Mouse (Mus musculus) regulatory T cell (primary cell): ENCODE measurements around the gene Gprin1.

Experiments used
- in situ Hi-C: fragments of 300-600 bp; cut with MboI, MseI; formaldehyde crosslinking; loops from one replicate; pipeline ENCODE4 v1.15.1; 2025; ENCODE audit warnings: high pct_unique_total_duplicates

Gene Gprin1

GRCm38 (mm10) chr13:54760164-54760795, 10.6 kb upstream of the Gprin1 start:
- in situ Hi-C loops, result no loop called here

DNA sequence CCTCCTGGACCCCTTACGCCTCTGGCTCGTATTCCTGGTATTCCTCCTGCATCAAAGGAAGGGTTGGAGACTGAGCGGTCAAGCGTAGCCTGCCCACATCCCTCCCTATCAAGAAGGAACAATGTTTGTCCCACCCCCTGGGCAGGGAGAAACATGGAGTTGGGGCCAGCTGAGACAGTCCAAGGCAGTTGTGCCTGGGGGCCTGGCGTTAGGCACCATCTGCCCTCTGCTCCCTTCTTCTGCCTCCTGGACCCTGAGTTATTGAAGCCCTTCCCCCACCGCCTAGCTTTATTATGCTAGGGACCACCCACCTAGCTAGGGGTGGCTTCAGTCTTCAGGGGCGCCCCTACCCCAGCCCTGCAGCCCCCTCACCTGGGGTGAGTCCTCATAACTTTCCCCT, 9.8 kb upstream of the Gprin1 start:
- in situ Hi-C loops, result no loop called here

DNA sequence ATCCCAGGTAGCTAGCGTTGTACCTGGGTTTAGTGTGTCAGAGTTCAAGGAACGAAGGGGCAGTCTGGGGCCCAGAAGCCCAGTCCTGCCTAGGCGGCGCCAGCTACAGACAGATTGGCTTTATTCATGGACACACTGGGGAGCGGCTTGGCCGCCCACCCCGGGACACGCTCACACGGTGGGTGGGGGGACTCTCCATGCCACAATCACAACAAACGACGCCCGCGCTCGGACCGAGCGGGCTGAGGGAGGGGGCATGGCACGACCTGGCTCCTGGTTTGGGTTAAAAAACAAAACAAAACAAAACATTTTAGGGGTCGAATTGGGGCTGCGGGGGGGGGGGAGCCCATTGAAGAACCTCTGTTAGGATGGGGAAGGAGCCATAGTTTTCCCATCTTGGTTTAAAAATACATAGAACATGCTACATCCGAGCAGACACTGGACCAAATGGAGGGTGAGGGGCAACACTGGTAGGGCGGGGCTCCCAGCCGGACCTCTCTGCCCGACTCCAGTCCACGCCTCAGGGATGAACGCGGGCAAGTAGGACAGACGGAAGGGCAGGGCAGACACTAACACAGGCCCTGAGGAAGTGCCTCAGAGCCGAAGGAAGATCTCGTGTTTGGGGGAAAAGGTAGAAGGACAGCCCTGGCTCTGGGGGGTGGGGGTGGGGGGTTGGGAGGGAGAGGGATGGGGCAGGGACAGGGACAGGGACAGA, 9.2 kb upstream of the Gprin1 start:
- in situ Hi-C loops, result no loop called here

DNA sequence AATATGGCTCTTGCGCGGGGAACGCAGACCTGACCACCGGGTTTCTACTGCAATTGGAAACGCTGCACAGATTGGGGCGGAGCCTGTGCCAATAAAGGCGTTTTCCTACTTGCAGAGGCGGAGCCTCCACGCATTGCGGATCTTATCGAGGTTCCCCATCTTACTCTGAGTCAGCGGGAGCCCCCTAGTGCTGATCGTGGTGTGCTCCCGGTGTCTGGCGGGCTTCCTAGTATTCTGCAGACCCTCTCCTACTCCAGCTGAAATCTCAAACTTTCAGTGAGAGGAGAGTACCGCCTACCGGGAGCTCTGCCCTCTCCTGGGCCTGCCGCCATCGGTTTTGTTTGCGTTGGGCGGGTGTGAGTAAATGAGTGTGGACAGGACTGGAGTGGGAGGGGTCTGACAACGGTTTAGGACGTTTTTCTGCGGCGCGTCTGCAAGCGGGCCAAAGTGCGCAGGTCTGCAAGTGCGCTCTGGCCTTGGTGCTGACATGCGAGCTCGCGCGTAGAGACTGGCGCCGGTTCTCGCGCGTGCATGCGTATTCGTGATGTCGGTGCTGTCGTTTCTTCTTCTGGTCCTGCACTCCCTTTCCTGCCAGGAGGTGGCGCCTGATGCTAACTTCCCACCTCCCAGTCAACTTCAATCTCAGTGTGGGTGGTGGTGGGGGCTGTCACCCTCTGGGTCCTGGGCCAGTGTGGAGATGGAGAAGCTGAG, 8.5 kb upstream of the Gprin1 start:
- in situ Hi-C loops, result no loop called here

DNA sequence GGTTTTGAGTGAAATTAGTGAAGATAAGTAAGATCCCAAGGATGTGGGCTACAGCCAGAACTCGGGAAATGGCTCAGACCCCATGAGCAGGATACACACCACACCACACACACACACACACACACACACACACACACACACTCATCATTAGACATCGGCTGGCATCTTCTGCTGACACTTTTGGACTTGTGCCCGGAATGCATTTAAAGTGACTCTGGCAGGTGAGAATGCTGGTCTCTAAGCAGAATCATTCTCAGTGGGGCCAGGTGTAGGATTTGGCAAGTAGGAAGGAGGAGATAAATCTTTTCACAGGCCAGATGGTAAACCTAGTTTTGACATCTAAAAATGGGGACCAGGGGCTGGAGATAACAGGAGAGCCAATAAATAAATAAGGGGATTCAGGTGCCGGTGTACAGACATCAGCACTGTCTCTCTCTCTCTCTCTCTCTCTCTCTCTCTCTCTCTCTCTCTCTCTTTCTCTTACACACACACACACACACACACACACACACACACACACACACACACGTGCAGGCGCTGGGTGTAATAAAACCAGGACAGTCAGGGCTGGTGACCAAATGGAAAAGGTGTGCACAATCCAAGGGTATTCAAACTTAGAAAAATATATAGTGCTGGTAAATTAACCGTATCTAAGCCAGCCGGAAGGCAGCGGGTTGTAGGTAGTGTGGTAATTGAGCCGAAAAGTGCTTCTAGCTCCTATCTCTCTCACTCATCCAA, 7.6 kb upstream of the Gprin1 start:
- in situ Hi-C loops, result no loop called here

GRCm38 (mm10) chr13:54756156-54756712, 6.6 kb upstream of the Gprin1 start:
- in situ Hi-C loops, result no loop called here

GRCm38 (mm10) chr13:54755201-54755830, 5.6 kb upstream of the Gprin1 start:
- in situ Hi-C loops, result no loop called here

DNA sequence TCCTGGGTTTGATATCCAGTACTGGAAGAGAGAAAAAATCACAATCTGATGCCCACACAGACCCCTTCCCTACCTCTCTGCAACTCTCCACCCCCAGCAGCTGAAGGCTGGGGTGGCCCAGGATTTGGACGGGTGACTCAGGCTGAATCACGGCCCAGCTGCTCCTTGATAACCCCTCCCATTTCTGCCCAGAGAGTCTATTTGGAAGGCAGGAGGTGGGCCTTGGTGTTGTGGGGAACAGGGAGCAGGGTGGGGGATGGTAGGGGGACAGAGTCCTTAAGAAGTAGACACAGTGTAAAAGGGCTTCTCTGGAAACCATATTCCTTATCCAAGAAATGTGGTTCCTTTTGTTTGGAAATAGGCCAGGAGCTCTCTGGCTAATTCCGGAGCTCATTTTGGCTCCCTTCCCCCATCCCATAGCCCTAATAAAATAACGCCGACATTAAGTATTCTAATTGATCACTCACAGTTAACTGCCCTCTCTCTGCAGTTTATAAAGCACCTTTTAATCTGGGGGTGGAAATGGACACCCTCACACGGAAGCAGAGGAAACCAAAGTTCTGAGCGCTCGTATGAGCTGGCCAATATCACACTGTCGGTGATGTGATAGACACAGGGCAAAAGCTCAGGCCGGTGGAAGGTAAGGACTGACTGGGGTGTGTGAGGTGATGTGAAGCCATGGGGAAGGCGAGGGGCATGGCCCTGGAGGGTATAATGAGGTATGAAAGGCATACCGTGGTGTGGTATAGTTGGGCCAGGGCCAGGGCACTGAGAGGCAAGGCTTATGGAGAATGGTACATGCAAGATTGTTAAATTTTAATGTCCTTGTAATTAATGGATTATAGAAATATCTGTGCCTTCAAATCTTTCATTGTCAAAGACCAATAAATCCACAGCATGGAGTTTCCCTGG, 4.8 kb upstream of the Gprin1 start:
- in situ Hi-C loops, result no loop called here

DNA sequence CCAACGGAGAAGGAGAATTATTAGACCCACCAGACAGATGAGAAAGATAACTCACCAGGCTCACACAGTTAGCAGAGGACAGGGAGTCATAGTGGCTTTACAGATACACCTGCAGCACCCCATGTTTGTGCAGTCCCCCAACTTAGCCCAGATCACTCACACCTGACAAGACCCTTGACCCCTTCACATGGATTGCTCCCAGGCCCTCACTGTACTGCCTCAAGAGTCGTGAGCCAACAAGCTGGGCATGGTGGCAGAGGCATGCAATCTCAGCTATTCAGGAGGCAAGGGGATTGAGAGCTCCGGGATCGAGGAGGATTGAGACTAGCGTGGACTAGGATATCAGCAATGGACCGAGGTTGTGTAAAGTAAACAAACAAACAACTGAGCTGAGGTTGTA, 4.1 kb upstream of the Gprin1 start:
- in situ Hi-C loops, result no loop called here

- in situ Hi-C loops, result no loop called here
Observed at GRCm38 (mm10) chr13:54752656-54753055, 3.0 kb upstream of the Gprin1 start.

- in situ Hi-C loops, result no loop called here
Observed at GRCm38 (mm10) chr13:54750699-54751098, 1.0 kb upstream of the Gprin1 start.

GRCm38 (mm10) chr13:54749061-54749863, 412 bp downstream of the Gprin1 start:
- in situ Hi-C loops, result no loop called here

GRCm38 (mm10) chr13:54748721-54749060, 983 bp downstream of the Gprin1 start:
- in situ Hi-C loops, result no loop called here

DNA sequence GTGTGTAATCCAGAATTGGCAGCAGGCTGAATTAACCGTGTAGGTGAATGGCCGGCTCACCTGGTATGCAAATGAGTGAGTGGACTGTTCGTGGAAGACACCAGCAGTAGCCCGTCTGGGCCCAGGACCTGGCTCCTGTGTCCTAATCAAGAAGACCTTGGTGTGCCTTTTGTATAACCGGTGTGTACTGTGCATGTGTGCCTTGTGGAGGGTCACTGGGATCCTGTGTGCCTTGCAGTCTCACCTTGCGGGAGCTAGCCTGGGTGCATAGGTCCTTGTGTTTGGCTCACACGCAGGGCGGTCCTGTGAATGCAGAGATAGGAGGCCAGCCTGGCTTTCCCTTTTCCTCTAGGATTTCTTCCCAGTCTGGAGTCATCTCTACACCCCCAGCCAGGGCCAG, 1.5 kb downstream of the Gprin1 start:
- in situ Hi-C loops, result no loop called here

DNA sequence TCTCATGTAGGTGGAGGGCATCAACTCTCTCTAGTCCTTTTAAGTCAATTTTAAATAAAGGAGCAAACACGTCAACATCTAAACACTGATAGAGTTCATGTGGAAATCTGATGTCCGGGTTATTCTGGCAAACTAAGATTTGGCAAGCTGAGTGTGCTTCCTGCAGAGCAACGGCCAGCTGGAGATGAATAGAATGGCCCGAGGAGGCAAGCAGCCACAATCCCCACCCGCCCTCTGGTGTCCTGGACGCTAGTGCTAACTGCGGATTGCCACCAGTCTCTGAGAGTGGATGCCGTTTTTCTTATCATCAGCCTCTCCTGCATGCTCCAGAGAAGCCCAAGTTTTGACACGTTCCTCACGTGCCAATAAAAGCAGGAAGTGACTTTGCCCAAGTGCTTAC, 2.8 kb downstream of the Gprin1 start:
- in situ Hi-C loops, result no loop called here

GRCm38 (mm10) chr13:54746110-54746509, 3.6 kb downstream of the Gprin1 start:
- in situ Hi-C loops, result no loop called here

DNA sequence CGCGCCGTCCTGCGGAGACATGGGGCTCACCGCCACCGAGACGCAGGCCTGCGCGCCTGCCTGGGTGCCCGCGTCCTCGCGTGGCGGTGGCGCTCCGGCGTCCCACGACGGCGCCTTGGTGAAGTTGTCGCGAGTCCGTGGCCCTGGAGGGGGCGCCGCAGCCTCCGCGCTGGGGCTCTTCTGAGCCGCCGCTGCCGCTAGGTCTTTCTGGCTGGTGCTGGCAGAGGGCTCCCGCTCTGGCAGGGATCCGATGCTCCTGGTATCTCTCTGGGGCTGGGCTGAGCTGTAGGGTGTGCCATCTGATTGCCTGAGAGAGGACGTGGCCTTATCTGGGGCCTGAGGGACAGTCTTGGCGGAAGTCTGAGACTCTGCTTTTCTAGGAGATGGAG, 11.5 kb downstream of the Gprin1 start:
- in situ Hi-C loops, result no loop called here

DNA sequence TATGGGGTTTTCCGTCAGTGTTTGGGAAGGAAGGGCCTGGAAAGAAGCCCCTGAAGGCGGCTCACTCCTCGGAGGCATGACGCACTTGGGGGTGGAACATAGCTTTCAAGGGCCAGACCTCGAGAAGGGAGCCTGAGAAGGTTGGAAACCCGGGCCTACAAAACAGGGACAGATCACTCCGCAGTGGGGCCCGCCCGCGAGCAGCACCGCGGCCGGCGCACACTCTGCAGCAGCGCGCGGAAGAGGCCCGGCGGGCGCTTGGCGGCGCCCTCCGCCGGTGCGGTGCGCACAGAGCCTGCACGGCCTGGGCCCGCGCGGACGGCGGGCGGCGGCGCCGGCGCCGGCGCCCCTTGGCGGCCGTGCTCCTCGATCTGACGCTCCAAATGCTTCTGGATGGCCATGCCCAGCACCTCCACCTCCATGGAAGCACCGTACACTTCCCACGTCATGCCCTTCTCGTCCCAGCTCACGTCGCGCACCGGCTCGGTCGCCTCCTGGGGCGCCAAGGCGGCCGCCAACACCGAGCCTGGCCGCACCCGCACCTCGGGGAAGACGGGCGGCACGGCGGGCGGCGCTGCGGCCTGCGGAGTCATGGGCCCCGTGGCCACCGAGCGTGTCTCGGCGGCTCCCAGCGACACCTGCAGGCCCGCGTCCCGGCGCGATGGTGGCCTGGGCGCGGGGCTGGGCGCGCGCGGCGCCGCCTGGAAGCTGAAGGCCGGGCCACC, 12.0 kb downstream of the Gprin1 start:
- in situ Hi-C loops, result no loop called here

GRCm38 (mm10) chr13:54736931-54737330, 12.7 kb downstream of the Gprin1 start:
- in situ Hi-C loops, result no loop called here
